Mouse (Mus musculus) E14TG2a.4 (cell line): ENCODE data around the gene Lrriq1.

Source experiments
- CTCF ChIP-seq: conservative IDR thresholded peaks from 2 replicates; pipeline ENCODE4 v1.5.1; 2014; ENCODE audit warnings: low read length
- POU5F1 ChIP-seq: IDR thresholded peaks from 2 replicates; pipeline ENCODE4 v1.6.1; 2014; ENCODE audit warnings: low read length, borderline replicate concordance

- no peak; the same call in 1 of the 2 replicates for TF ChIP-seq CTCF
- no peak for TF ChIP-seq POU5F1
Measured at GRCm38 (mm10) chr10:103253842-103254803, 18.0 kb upstream of the Lrriq1 start.
